Mouse (Mus musculus): ENCODE results near the gene Sst.
"Not testable (repeated sequence)": the region's sequence is repeated elsewhere in the genome, so short reads cannot be mapped to it uniquely, and the experiment has no call there.

Gene Sst

GRCm38 (mm10) chr16:23890636-23891035 is at the start of gene Sst:
Gene Sst, minus strand, starts transcription at chr16:23890958.
- DNase-seq (ENCODE audit: low spot score in 2 of 2) = no peak

- no peak for DNase-seq (ENCODE audit: low spot score in 2 of 2)
These were observed 43.6 kb upstream of the Sst start for GRCm38 (mm10) chr16:23934397-23934796.

- DNase-seq (ENCODE audit: low spot score in 2 of 2) = peak in 1 of 2 experiments; percentile 9
These were observed 41.5 kb upstream of the Sst start, which contains the start of gene Rtp2 for GRCm38 (mm10) chr16:23932294-23932693. Gene Rtp2, minus strand, starts transcription at chr16:23932394.

- peak in 1 of 2 experiments; percentile 34 for DNase-seq (ENCODE audit: low spot score in 2 of 2)
These were observed 40.5 kb upstream of the Sst start for GRCm38 (mm10) chr16:23931275-23931674.

GRCm38 (mm10) chr16:23930426-23931073 is 39.8 kb upstream of the Sst start:
- peak in 1 of 2 experiments; percentile 52 for DNase-seq (ENCODE audit: low spot score in 2 of 2)

GRCm38 (mm10) chr16:23927301-23928114 is 36.8 kb upstream of the Sst start:
- peak in 1 of 2 experiments; percentile 62 for DNase-seq (ENCODE audit: low spot score in 2 of 2)

- peak in 1 of 2 experiments; percentile 3 for DNase-seq (ENCODE audit: low spot score in 2 of 2)
These were observed 32.1 kb upstream of the Sst start for GRCm38 (mm10) chr16:23922906-23923305.

GRCm38 (mm10) chr16:23921697-23922096 is 30.9 kb upstream of the Sst start:
- peak in 1 of 2 experiments; percentile 21 for DNase-seq (ENCODE audit: low spot score in 2 of 2)

GRCm38 (mm10) chr16:23919418-23919817 is 28.7 kb upstream of the Sst start:
- DNase-seq (ENCODE audit: low spot score in 2 of 2) = no peak

GRCm38 (mm10) chr16:23913401-23913800 is 22.6 kb upstream of the Sst start:
- no peak for DNase-seq (ENCODE audit: low spot score in 2 of 2)

GRCm38 (mm10) chr16:23912741-23913140 is 22.0 kb upstream of the Sst start:
- no peak for DNase-seq (ENCODE audit: low spot score in 2 of 2)

GRCm38 (mm10) chr16:23909015-23909354 is 18.2 kb upstream of the Sst start:
- DNase-seq (ENCODE audit: low spot score in 2 of 2) = not testable (repeated sequence)

- not testable (repeated sequence) for DNase-seq (ENCODE audit: low spot score in 2 of 2)
These were observed 17.6 kb upstream of the Sst start for GRCm38 (mm10) chr16:23908076-23909014.

- not testable (repeated sequence) for DNase-seq (ENCODE audit: low spot score in 2 of 2)
These were observed 15.8 kb upstream of the Sst start for GRCm38 (mm10) chr16:23906586-23906985.

- DNase-seq (ENCODE audit: low spot score in 2 of 2) = no peak
These were observed 10.7 kb upstream of the Sst start for GRCm38 (mm10) chr16:23901411-23901810.

GRCm38 (mm10) chr16:23900061-23900460 is 9.3 kb upstream of the Sst start:
- DNase-seq (ENCODE audit: low spot score in 2 of 2) = no peak

- peak; percentile 47 to 81 for DNase-seq (ENCODE audit: low spot score in 2 of 2)
These were observed 8.1 kb upstream of the Sst start for GRCm38 (mm10) chr16:23898840-23899239.

GRCm38 (mm10) chr16:23897984-23898586 is 7.3 kb upstream of the Sst start:
- DNase-seq (ENCODE audit: low spot score in 2 of 2) = peak; percentile 36 to 65

GRCm38 (mm10) chr16:23897486-23897885 is 6.7 kb upstream of the Sst start:
- DNase-seq (ENCODE audit: low spot score in 2 of 2) = no peak

- no peak for DNase-seq (ENCODE audit: low spot score in 2 of 2)
These were observed 4.4 kb upstream of the Sst start for GRCm38 (mm10) chr16:23895135-23895534.

- no peak for DNase-seq (ENCODE audit: low spot score in 2 of 2)
These were observed 607 bp downstream of the Sst start for GRCm38 (mm10) chr16:23890151-23890550.

All from spleen, postnatal 4 days (tissue).